8 mouse cellular contexts compared by ENCODE assay signal in the genomic region with DNA sequence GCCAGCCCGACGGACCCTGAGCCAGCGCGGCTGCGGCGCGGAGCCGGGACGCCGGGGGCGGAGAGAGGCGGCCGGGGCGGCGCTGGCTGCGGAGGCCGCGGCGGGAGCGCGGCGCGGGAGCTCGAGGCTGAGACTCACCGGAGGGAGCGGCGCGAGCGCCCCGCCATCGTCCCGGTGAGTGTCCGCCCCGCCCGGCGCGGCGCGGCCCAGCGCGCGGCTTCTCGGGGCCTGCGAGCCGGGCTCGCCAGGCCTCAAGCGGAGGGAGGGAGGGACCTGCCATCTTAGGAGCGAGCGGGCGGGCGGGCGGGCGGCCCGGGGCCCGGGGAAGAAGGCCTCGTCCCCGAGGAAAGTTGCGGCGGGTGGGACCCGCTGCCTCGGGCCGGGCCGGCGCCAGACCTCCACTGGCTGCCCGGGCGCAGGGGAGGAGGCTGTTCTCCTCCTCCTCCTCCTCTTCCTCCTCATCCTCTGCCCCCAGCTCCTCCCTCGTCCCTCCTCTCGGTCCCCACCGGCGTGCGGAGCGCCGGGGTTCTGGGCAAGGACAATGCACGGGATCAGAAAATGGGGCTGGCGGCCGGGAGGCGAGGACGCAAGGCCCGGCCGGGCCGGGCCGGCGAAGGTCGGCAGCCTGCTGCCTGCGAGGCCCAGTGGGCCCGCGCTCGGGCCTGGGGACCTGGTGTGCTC. TPM values are rescaled to one million over a fixed set of nuclear protein-coding genes. Genes with fewer than 3 reads are reported as not detected.
DNase-seq lines count a peak whose midpoint lies in the region; ATAC-seq and TF ChIP-seq lines count a peak whose summit lies in the region.

No protein-coding gene starts in this region.

- TF ChIP-seq CTCF in spleen, adult 2 months (IDR thresholded peaks at IDR 0.05; ENCODE audit: extremely low read depth, insufficient read depth, insufficient read length, insufficient replicate concordance), result no peak

- H3K4me2 ChIP-seq in embryonic facial prominence, embryonic 11.5 days (ENCODE audit: low read depth, low read length), result peak overlapping the region; percentile 64
- H3K4me2 ChIP-seq in limb, embryonic 15.5 days, result peak overlapping the region; percentile 47
- peak overlapping the region; percentile 75 for H3K4me2 ChIP-seq in midbrain, embryonic 14.5 days (ENCODE audit: low read length)

- peak overlapping the region; percentile 99 for H3K9ac ChIP-seq in embryonic facial prominence, embryonic 11.5 days (replicated peaks; ENCODE audit: low read length)
- H3K9ac ChIP-seq in limb, embryonic 15.5 days, result peak overlapping the region; percentile 99
- peak overlapping the region; percentile 98 for H3K9ac ChIP-seq in midbrain, embryonic 14.5 days (replicated peaks; ENCODE audit: low read length)

- H3K36me3 ChIP-seq in embryonic facial prominence, embryonic 11.5 days (replicated peaks; ENCODE audit: control insufficient read depth, insufficient read depth, low read depth, low read length), result no peaks in the 10 kb centered on the region
- H3K36me3 ChIP-seq in limb, embryonic 15.5 days, result no peaks in the 10 kb centered on the region
- H3K36me3 ChIP-seq in midbrain, embryonic 14.5 days (ENCODE audit: control insufficient read depth, insufficient read depth, low read length), result no peaks in the 10 kb centered on the region
- no peaks in the 10 kb centered on the region for H3K36me3 ChIP-seq in spleen, adult 2 months (ENCODE audit: control insufficient read depth, insufficient read depth, low read length)

- no peak for TF ChIP-seq POLR2A in spleen, adult 2 months (IDR thresholded peaks at IDR 0.05; ENCODE audit: low read depth, low read length)

- WGBS in embryonic facial prominence, embryonic 11.5 days, result under 1% methylated on average over 23 of the region's 88 CpGs
- WGBS in limb, embryonic 15.5 days, result 1% methylated on average over 31 of the region's 88 CpGs
- WGBS in midbrain, embryonic 14.5 days, result under 1% methylated on average over 67 of the region's 88 CpGs
- WGBS in spleen, adult 2 months, result 5% methylated on average over 79 of the region's 88 CpGs

- DNase-seq in adrenal gland, postnatal 14 days, result peak; percentile 74
- peak; percentile 48 for DNase-seq in embryonic facial prominence, embryonic 11.5 days (ENCODE audit: low spot score)
- DNase-seq in heart, adult 18-20 months, result peak; percentile 83 to 88
- DNase-seq in kidney, adult 18-20 months, result peak; percentile 80
- DNase-seq in midbrain, embryonic 14.5 days, result peak; percentile 66
- peak in 1 of 2 experiments; percentile 53 for DNase-seq in spleen, adult 2 months (ENCODE audit: low read depth in 1 of 2, low spot score in 2 of 2)
- no peak for DNase-seq in MN1 (ENCODE audit: low spot score)

- ATAC-seq in embryonic facial prominence, embryonic 11.5 days (replicated peaks; ENCODE audit: insufficient number of reproducible peaks, low FRiP score, low TSS enrichment, low read depth), result peak; percentile 9; the same call in 1 of the 2 replicates
- ATAC-seq in limb, embryonic 15.5 days (ENCODE audit: insufficient number of reproducible peaks, low FRiP score, low TSS enrichment, low read depth), result no peak
- peak; percentile 19; the same call in 1 of the 2 replicates for ATAC-seq in midbrain, embryonic 14.5 days (ENCODE audit: low FRiP score, low TSS enrichment)

- H3K4me1 ChIP-seq in embryonic facial prominence, embryonic 11.5 days (ENCODE audit: control insufficient read depth, insufficient read depth, low read length), result no peaks in the 10 kb centered on the region; the same call in 1 of the 2 replicates
- H3K4me1 ChIP-seq in limb, embryonic 15.5 days, result peaks cover 18% of the 10 kb centered on the region
- H3K4me1 ChIP-seq in midbrain, embryonic 14.5 days (ENCODE audit: control insufficient read depth, insufficient read depth, low read length), result peaks cover 37% of the 10 kb centered on the region
- peaks cover 19% of the 10 kb centered on the region for H3K4me1 ChIP-seq in spleen, adult 2 months (ENCODE audit: control insufficient read depth, insufficient read depth, insufficient read length)

- peak overlapping the region; percentile 95 for H3K4me3 ChIP-seq in embryonic facial prominence, embryonic 11.5 days (ENCODE audit: low read depth, low read length)
- peak overlapping the region; percentile 96 for H3K4me3 ChIP-seq in limb, embryonic 15.5 days
- peak overlapping the region; percentile 99 for H3K4me3 ChIP-seq in midbrain, embryonic 14.5 days (replicated peaks; ENCODE audit: low read depth, low read length)
- H3K4me3 ChIP-seq in spleen, adult 2 months (ENCODE audit: extremely low read depth, insufficient read depth, insufficient read length), result peak overlapping the region; percentile 95

- no peaks in the 10 kb centered on the region for H3K9me3 ChIP-seq in embryonic facial prominence, embryonic 11.5 days (replicated peaks; ENCODE audit: control insufficient read depth, low read length)
- no peaks in the 10 kb centered on the region for H3K9me3 ChIP-seq in limb, embryonic 15.5 days
- no peaks in the 10 kb centered on the region for H3K9me3 ChIP-seq in midbrain, embryonic 14.5 days (ENCODE audit: control insufficient read depth, low read length)

- no peaks in the 10 kb centered on the region for H3K27me3 ChIP-seq in embryonic facial prominence, embryonic 11.5 days (ENCODE audit: control insufficient read depth, insufficient read depth, low read length)
- H3K27me3 ChIP-seq in limb, embryonic 15.5 days, result no peaks in the 10 kb centered on the region
- no peaks in the 10 kb centered on the region for H3K27me3 ChIP-seq in midbrain, embryonic 14.5 days (ENCODE audit: control insufficient read depth, insufficient read depth, low read length)
- H3K27me3 ChIP-seq in spleen, adult 2 months (ENCODE audit: control insufficient read depth, insufficient read depth, low read length), result no peaks in the 10 kb centered on the region

- H3K27ac ChIP-seq in embryonic facial prominence, embryonic 11.5 days (replicated peaks; ENCODE audit: low read depth, low read length), result peak overlapping the region; percentile 100
- H3K27ac ChIP-seq in limb, embryonic 15.5 days, result peak overlapping the region; percentile 100
- peak overlapping the region; percentile 100 for H3K27ac ChIP-seq in midbrain, embryonic 14.5 days (replicated peaks; ENCODE audit: low read depth, low read length)
- peak overlapping the region; percentile 99 for H3K27ac ChIP-seq in spleen, adult 2 months (ENCODE audit: insufficient read depth, low read length)

RNA-seq across cellular contexts. Expression of a gene that starts 0.7 kb away (rescaled TPM):
- total RNA-seq in adrenal gland, postnatal 14 days (2021), result 61.3 and 65.3 TPM in 2 replicates
- 12.1 and 13.6 TPM in 2 replicates for polyA plus RNA-seq in embryonic facial prominence, embryonic 11.5 days (2014; fragmentation: Nextera tagmentation; extraction: Ambion mirVana)
- 10 to 100 TPM; 64.8 to 73.1 TPM for total RNA-seq in heart, adult 18-20 months (2021)
- polyA plus RNA-seq in limb, embryonic 15.5 days (2015; fragmentation: Nextera tagmentation; extraction: Ambion mirVana), result 7.5 and 8.3 TPM in 2 replicates
- polyA plus RNA-seq in midbrain, embryonic 14.5 days (2014; fragmentation: Nextera tagmentation; extraction: Ambion mirVana), result 16.8 and 20.8 TPM in 2 replicates
- 24.7 and 30.7 TPM in 2 replicates for polyA plus RNA-seq in spleen, adult 2 months (2012; rRNA removed)

RNA-seq across cellular contexts. Expression of a gene that starts 43.9 kb away (rescaled TPM):
- 49.1 and 50.4 TPM in 2 replicates for total RNA-seq in adrenal gland, postnatal 14 days (2021)
- 52.3 and 61.2 TPM in 2 replicates for polyA plus RNA-seq in embryonic facial prominence, embryonic 11.5 days (2014; fragmentation: Nextera tagmentation; extraction: Ambion mirVana)
- 10 to 100 TPM; 20.7 to 21.7 TPM for total RNA-seq in heart, adult 18-20 months (2021)
- 54.9 and 61.3 TPM in 2 replicates for polyA plus RNA-seq in limb, embryonic 15.5 days (2015; fragmentation: Nextera tagmentation; extraction: Ambion mirVana)
- 73.7 and 76.3 TPM in 2 replicates for polyA plus RNA-seq in midbrain, embryonic 14.5 days (2014; fragmentation: Nextera tagmentation; extraction: Ambion mirVana)
- polyA plus RNA-seq in spleen, adult 2 months (2012; rRNA removed), result 21.4 and 22.3 TPM in 2 replicates
